Mouse (Mus musculus): Measurements from ENCODE around the gene Gm12184. TPM values are rescaled to one million over a fixed set of nuclear protein-coding genes. Genes with fewer than 3 reads are reported as not detected.

Gm12184 gene
- polyA plus RNA-seq (2015; fragmentation: Illumina TruSeq; extraction: RNeasy Lipid Tissue Mini Kit (QIAGEN cat#74804); ENCODE audit: insufficient read depth, low read depth, low replicate concordance): not detected

GRCm38 (mm10) chr11:48825979-48826751, at the start of gene Gm12184, which contains the start of gene Trim7:
TSS of gene Gm12184 (minus strand) at chr11:48826655.
TSS of gene Trim7 (plus strand) at chr11:48826140.

GRCm38 (mm10) chr11:48871201-48871772, 44.8 kb upstream of the Gm12184 start, which contains the start of gene Irgm1:
TSS of gene Irgm1 (minus strand) at chr11:48871683.

GRCm38 (mm10) chr11:48816800-48817665, 9.4 kb downstream of the Gm12184 start, which contains the start of gene Trim41:
TSS of gene Trim41 (minus strand) at chr11:48817353.

GRCm38 (mm10) chr11:48799921-48800701, 26.3 kb downstream of the Gm12184 start, which contains the start of gene Rack1:
TSS of gene Rack1 (plus strand) at chr11:48800332.

Other genes starting within 250 kb of the Gm12184 start
- 585 TPM for gene Rack1, start 26.3 kb downstream of the Gm12184 start, polyA plus RNA-seq (2015; fragmentation: Illumina TruSeq; extraction: RNeasy Lipid Tissue Mini Kit (QIAGEN cat#74804); ENCODE audit: insufficient read depth, low read depth, low replicate concordance)
- 9.2 TPM for gene Trim41, start 9.3 kb downstream of the Gm12184 start, polyA plus RNA-seq (2015; fragmentation: Illumina TruSeq; extraction: RNeasy Lipid Tissue Mini Kit (QIAGEN cat#74804); ENCODE audit: insufficient read depth, low read depth, low replicate concordance)
- 5.0 TPM for gene Trim7, start 515 bp downstream of the Gm12184 start, polyA plus RNA-seq (2015; fragmentation: Illumina TruSeq; extraction: RNeasy Lipid Tissue Mini Kit (QIAGEN cat#74804); ENCODE audit: insufficient read depth, low read depth, low replicate concordance)
- gene Irgm1, start 45.0 kb upstream of the Gm12184 start, polyA plus RNA-seq (2015; fragmentation: Illumina TruSeq; extraction: RNeasy Lipid Tissue Mini Kit (QIAGEN cat#74804); ENCODE audit: insufficient read depth, low read depth, low replicate concordance): 6.0 TPM
- gene Gm5431, start 75.6 kb upstream of the Gm12184 start, polyA plus RNA-seq (2015; fragmentation: Illumina TruSeq; extraction: RNeasy Lipid Tissue Mini Kit (QIAGEN cat#74804); ENCODE audit: insufficient read depth, low read depth, low replicate concordance): 0.57 TPM
- gene Psme2b, start 119.5 kb upstream of the Gm12184 start, polyA plus RNA-seq (2015; fragmentation: Illumina TruSeq; extraction: RNeasy Lipid Tissue Mini Kit (QIAGEN cat#74804); ENCODE audit: insufficient read depth, low read depth, low replicate concordance): 1.1 TPM
- gene Olfr56, start 152.2 kb upstream of the Gm12184 start, polyA plus RNA-seq (2015; fragmentation: Illumina TruSeq; extraction: RNeasy Lipid Tissue Mini Kit (QIAGEN cat#74804); ENCODE audit: insufficient read depth, low read depth, low replicate concordance): not detected
- 1.9 TPM for gene 9930111J21Rik1, start 152.7 kb upstream of the Gm12184 start, polyA plus RNA-seq (2015; fragmentation: Illumina TruSeq; extraction: RNeasy Lipid Tissue Mini Kit (QIAGEN cat#74804); ENCODE audit: insufficient read depth, low read depth, low replicate concordance)
- gene Gm12185, start 165.6 kb upstream of the Gm12184 start, polyA plus RNA-seq (2015; fragmentation: Illumina TruSeq; extraction: RNeasy Lipid Tissue Mini Kit (QIAGEN cat#74804); ENCODE audit: insufficient read depth, low read depth, low replicate concordance): not detected
- 9.7 TPM for gene Tgtp1, start 167.5 kb upstream of the Gm12184 start, polyA plus RNA-seq (2015; fragmentation: Illumina TruSeq; extraction: RNeasy Lipid Tissue Mini Kit (QIAGEN cat#74804); ENCODE audit: insufficient read depth, low read depth, low replicate concordance)
- gene 9930111J21Rik2, start 224.6 kb upstream of the Gm12184 start, polyA plus RNA-seq (2015; fragmentation: Illumina TruSeq; extraction: RNeasy Lipid Tissue Mini Kit (QIAGEN cat#74804); ENCODE audit: insufficient read depth, low read depth, low replicate concordance): 2.8 TPM
- gene Tgtp2, start 237.6 kb upstream of the Gm12184 start, polyA plus RNA-seq (2015; fragmentation: Illumina TruSeq; extraction: RNeasy Lipid Tissue Mini Kit (QIAGEN cat#74804); ENCODE audit: insufficient read depth, low read depth, low replicate concordance): 9.2 TPM
- 5.4 TPM for gene Ifi47, start 249.9 kb upstream of the Gm12184 start, polyA plus RNA-seq (2015; fragmentation: Illumina TruSeq; extraction: RNeasy Lipid Tissue Mini Kit (QIAGEN cat#74804); ENCODE audit: insufficient read depth, low read depth, low replicate concordance)